Mouse (Mus musculus): ENCODE data around the gene Cd200r3. TPM values are rescaled to one million over a fixed set of nuclear protein-coding genes. Genes with fewer than 3 reads are reported as not detected.

Gene Cd200r3
- total RNA-seq, 2 experiments from 2014 or later = not detected

DNA sequence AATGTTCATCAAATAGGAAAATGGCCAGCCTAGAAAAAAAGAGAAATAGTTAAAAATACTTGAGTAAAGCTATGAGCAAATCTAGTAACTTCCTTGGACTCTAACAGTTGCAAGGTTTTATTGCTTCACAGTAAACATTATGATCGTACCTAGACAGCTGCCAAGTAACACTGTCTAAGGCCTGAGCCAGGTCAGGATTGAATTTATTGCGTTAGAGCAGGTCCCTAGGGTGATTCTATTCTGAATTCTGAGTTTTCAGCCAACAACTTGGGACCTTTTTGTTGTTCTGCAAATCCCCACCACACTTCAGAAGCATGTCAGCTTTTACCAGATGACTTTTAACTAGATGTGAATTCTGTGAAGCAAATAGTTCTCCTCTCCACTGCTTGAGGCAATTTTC, 87.3 kb downstream of the Cd200r3 start:
- DNase-seq = peak; percentile 58 to 70

Other genes starting within 250 kb of the Cd200r3 start
- 1 to 10 TPM; 3.6 to 4.5 TPM for gene Nepro, start 219.4 kb upstream of the Cd200r3 start, total RNA-seq (2021)
- gene Gtpbp8, start 197.3 kb upstream of the Cd200r3 start, total RNA-seq (2021) = 10 to 100 TPM in 1 of 2 experiments, 1 to 10 TPM in 1; 9.1 to 11.1 TPM
- gene Cd200r1, start 177.9 kb upstream of the Cd200r3 start, total RNA-seq (2021) = under 1 TPM; 0.21 to 0.40 TPM
- gene Cd200r4, start 131.9 kb upstream of the Cd200r3 start, total RNA-seq (2021) = not detected
- gene Cd200r2, start 76.6 kb upstream of the Cd200r3 start, total RNA-seq (2021) = not detected
- 10 to 100 TPM; 48.8 to 52.1 TPM for gene Ccdc80, start 149.7 kb downstream of the Cd200r3 start, total RNA-seq (2021)
- 10 to 100 TPM; 10.8 to 11.9 TPM for gene Slc35a5, start 215.0 kb downstream of the Cd200r3 start, total RNA-seq (2021)
- 10 to 100 TPM; 18.8 to 19.1 TPM for gene Atg3, start 215.1 kb downstream of the Cd200r3 start, total RNA-seq (2021)

Data from heart, adult 18-20 months (tissue).